Mouse (Mus musculus): ENCODE measurements around the gene Tanc2.

DNA sequence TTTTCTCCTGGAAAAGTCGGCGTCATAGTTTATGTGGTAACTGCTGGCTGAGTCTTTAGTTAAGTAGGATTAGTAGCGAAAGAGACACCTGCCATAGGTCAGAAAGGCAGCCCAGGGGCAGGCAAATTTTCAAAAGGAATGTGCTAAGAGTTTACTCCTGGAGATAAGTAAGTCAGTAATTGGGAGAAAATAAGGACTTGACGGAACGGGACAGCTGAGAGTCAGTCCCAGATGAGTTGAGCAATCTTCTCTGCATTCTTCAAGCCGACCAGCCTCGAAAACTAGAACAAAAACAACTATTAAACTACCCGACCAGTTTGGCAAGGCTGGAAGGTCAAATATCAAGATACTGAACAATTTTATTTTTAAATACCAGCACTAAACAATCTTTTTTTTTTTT lies 17.8 kb upstream of the Tanc2 start:
- no peak for TF ChIP-seq FLI1 (IDR thresholded peaks at IDR 0.05; ENCODE audit: low read length)
- no peak for TF ChIP-seq GATA1 (IDR thresholded peaks at IDR 0.05; ENCODE audit: borderline replicate concordance, low read length)

Data from megakaryocyte, embryonic 14.5 days (primary cell).